Mouse (Mus musculus): ENCODE measurements around the gene Defb7.

Defb7 gene

GRCm38 (mm10) chr8:19494797-19495196 lies at the start of gene Defb7:
TSS of gene Defb7 (plus strand) at chr8:19495097.
- no peak for DNase-seq (ENCODE audit: low spot score)

- no peak for DNase-seq (ENCODE audit: low spot score)
Measured at GRCm38 (mm10) chr8:19446378-19446777, 48.5 kb upstream of the Defb7 start.

DNA sequence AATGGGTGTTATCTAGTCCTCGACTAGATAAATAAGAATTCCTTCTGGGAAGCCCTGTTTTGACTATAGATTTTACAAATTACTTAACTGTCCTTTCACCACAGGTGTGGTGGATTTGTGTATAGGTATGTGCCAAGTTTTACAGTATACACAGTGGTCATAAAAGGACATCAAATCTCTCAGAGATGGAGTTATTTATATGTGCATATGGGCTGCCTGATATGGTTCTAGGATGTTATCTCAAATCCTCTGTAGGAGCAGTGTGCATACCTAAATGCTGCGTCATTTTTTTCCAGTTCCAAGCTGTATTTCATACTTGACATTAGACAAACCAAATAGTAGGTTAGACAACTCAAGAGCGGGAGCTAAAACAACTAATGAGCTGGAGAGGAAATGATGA lies 33.5 kb upstream of the Defb7 start:
- DNase-seq (ENCODE audit: low spot score), result no peak

DNA sequence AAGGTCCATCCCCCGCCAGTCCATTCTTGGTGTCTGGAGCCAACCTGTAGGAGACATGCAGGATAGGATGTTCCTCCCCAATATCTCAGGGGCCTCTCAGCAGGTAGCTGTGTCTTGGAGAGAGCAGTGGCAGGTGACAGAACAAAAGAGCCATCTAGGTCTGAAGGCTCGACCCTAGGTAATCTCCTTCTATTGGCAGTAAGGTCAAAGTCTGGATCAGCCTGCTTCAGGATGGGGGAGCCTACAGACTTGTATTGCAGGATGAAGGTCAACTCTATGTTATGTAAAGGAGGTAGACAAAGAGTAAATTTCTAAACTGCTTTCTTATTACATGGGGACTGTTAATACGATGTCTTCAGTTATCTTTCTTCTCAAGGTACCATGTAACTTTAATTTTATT lies 25.9 kb upstream of the Defb7 start:
- no peak for DNase-seq (ENCODE audit: low spot score)

DNA sequence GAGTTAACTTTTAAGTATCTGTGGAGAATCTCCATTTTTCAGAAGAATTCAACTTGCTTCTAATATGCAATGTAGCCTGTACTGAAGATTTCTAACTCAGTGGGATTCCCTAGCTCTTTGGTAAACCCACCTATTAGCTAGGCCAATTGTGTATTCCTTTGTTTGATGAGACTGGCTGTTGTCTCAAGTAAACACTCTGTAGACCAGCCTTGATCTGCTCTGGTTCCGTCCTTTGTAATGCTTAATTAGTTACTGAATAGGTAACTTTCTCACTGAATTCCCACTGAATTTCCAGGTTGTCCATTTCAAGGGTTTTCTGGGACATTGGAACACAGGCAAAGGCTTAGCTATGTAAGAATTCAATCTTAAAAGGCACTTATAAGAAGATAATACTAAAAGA lies 5.6 kb downstream of the Defb7 start:
- no peak for DNase-seq (ENCODE audit: low spot score)

DNA sequence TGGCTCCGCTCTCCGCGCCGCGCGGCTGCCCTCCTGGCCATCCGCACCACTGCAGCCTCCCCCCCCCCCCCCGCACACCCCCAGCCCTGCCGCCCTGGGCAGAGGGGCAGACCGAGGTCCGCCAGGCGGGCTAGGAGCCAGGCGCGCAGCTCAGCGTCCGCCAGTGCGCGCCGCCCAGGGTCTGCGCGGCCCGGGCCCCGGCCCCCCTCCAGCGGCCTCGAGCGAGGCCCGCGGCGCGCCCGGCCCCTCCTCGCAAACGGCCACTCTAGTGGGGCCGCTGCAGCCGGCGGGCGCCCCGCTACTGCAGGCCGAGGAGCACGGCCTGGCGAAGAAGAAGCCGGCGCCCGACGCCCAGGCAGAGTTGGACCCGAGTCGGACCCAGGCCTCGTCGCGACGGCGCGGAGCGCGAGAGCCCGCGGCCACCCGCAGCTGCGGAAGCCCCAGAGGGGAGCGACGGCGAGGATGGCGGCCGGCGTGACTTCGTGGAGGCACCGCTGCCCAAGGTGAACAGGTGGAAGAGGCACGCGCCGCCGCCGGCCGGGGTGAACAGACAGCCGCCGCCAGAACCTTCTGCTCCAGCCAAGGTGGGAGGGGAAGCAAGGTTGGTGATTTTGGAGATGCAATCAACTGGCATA lies 40.4 kb downstream of the Defb7 start:
- no peak for DNase-seq (ENCODE audit: low spot score)

- DNase-seq (ENCODE audit: low spot score), result no peak
Measured at GRCm38 (mm10) chr8:19540376-19540775, 45.5 kb downstream of the Defb7 start.

Data from urinary bladder, postnatal 14 days (tissue).